ENCODE assay signal across 8 mouse cellular contexts in genomic region chr13:102678482-102678881, GRCm38 (mm10). TPM values are rescaled to one million over a fixed set of nuclear protein-coding genes. Genes with fewer than 3 reads are reported as not detected.
DNase-seq lines count a peak whose midpoint lies in the region; ATAC-seq and TF ChIP-seq lines count a peak whose summit lies in the region.

No protein-coding gene starts in this region.

- H3K4me1 ChIP-seq in intestine, postnatal 0 days (replicated peaks; ENCODE audit: control insufficient read depth, insufficient read depth, low read length), result no peaks in the 10 kb centered on the region
- H3K4me1 ChIP-seq in intestine, embryonic 15.5 days (replicated peaks), result no peaks in the 10 kb centered on the region
- no peaks in the 10 kb centered on the region for H3K4me1 ChIP-seq in midbrain, embryonic 14.5 days (ENCODE audit: control insufficient read depth, insufficient read depth, low read length)

- H3K27me3 ChIP-seq in intestine, postnatal 0 days (replicated peaks; ENCODE audit: control insufficient read depth, insufficient read depth, low read length), result no peaks in the 10 kb centered on the region
- H3K27me3 ChIP-seq in intestine, embryonic 15.5 days (replicated peaks), result no peaks in the 10 kb centered on the region
- no peaks in the 10 kb centered on the region for H3K27me3 ChIP-seq in midbrain, embryonic 14.5 days (ENCODE audit: control insufficient read depth, insufficient read depth, low read length)

- H3K9ac ChIP-seq in intestine, postnatal 0 days (ENCODE audit: low read depth, low read length), result no peak overlapping the region
- H3K9ac ChIP-seq in intestine, embryonic 15.5 days, result no peak overlapping the region
- H3K9ac ChIP-seq in midbrain, embryonic 14.5 days (replicated peaks; ENCODE audit: low read length), result no peak overlapping the region

- H3K9me3 ChIP-seq in intestine, postnatal 0 days (ENCODE audit: control insufficient read depth), result no peaks in the 10 kb centered on the region
- H3K9me3 ChIP-seq in intestine, embryonic 15.5 days, result no peaks in the 10 kb centered on the region
- no peaks in the 10 kb centered on the region for H3K9me3 ChIP-seq in midbrain, embryonic 14.5 days (ENCODE audit: control insufficient read depth, low read length)

- ATAC-seq in intestine, postnatal 0 days, result no peak
- no peak for ATAC-seq in intestine, embryonic 15.5 days
- peak; percentile 70; the same call in 1 of the 2 replicates for ATAC-seq in midbrain, embryonic 14.5 days (ENCODE audit: low FRiP score, low TSS enrichment)

- no peak overlapping the region for H3K4me3 ChIP-seq in intestine, postnatal 0 days (ENCODE audit: low read depth, low read length)
- H3K4me3 ChIP-seq in intestine, embryonic 15.5 days (replicated peaks), result no peak overlapping the region
- H3K4me3 ChIP-seq in midbrain, embryonic 14.5 days (replicated peaks; ENCODE audit: low read depth, low read length), result no peak overlapping the region

- intact Hi-C loops in left cerebral cortex, postnatal 36 days (cut with DNase I), result loop anchor here (2.0 kb wide), 1 partner anchor 64 kb away; no protein-coding TSS in a partner anchor

- TF ChIP-seq CTCF in intestine, postnatal 0 days (IDR thresholded peaks at IDR 0.05; ENCODE audit: low read depth), result peak; percentile 98

- H3K4me2 ChIP-seq in intestine, postnatal 0 days (replicated peaks; ENCODE audit: low read depth), result no peak overlapping the region
- H3K4me2 ChIP-seq in intestine, embryonic 15.5 days (replicated peaks), result no peak overlapping the region
- H3K4me2 ChIP-seq in midbrain, embryonic 14.5 days (ENCODE audit: low read length), result no peak overlapping the region

- no peaks in the 10 kb centered on the region for H3K36me3 ChIP-seq in intestine, postnatal 0 days (ENCODE audit: control insufficient read depth, insufficient read depth)
- no peaks in the 10 kb centered on the region for H3K36me3 ChIP-seq in intestine, embryonic 15.5 days
- H3K36me3 ChIP-seq in midbrain, embryonic 14.5 days (ENCODE audit: control insufficient read depth, insufficient read depth, low read length), result no peaks in the 10 kb centered on the region

- no peak overlapping the region for H3K27ac ChIP-seq in intestine, postnatal 0 days (ENCODE audit: low read depth, low read length)
- no peak overlapping the region for H3K27ac ChIP-seq in intestine, embryonic 15.5 days
- no peak overlapping the region for H3K27ac ChIP-seq in midbrain, embryonic 14.5 days (replicated peaks; ENCODE audit: low read depth, low read length)

- 10% methylated on average over 2 of the region's 2 CpGs for WGBS in intestine, postnatal 0 days
- 9% methylated on average over 2 of the region's 2 CpGs for WGBS in intestine, embryonic 15.5 days
- WGBS in midbrain, embryonic 14.5 days, result 16% methylated on average over 2 of the region's 2 CpGs

- DNase-seq in cerebellum, postnatal 14 days, result peak; percentile 87 to 89
- peak; percentile 71 to 82 for DNase-seq in frontal cortex, postnatal 25 days (ENCODE audit: low spot score in 2 of 2)
- DNase-seq in kidney, adult 11 months, result peak; percentile 63
- DNase-seq in left cerebral cortex, postnatal 36 days (ENCODE audit: low spot score in 2 of 2), result peak; percentile 55 to 79
- DNase-seq in midbrain, embryonic 14.5 days, result peak; percentile 94
- peak; percentile 48 to 80 for DNase-seq in spleen, adult 18-20 months

RNA-seq across cellular contexts. Expression of gene Cd180, which starts 14.9 kb away (rescaled TPM):
- 0.26 and 0.31 TPM in 2 replicates for polyA plus RNA-seq in intestine, postnatal 0 days (2015; fragmentation: Nextera tagmentation; extraction: Ambion mirVana)
- 0.49 and 0.66 TPM in 2 replicates for polyA plus RNA-seq in intestine, embryonic 15.5 days (2015; fragmentation: Nextera tagmentation; extraction: Ambion mirVana)
- 1 to 10 TPM; 2.1 to 2.5 TPM for total RNA-seq in left cerebral cortex, postnatal 36 days (2021)
- polyA plus RNA-seq in midbrain, embryonic 14.5 days (2014; fragmentation: Nextera tagmentation; extraction: Ambion mirVana), result 0.62 and 1.0 TPM in 2 replicates
